Mouse (Mus musculus) myocyte (in vitro differentiated cells): ENCODE measurements at regions not wholly inside any gene's neighbourhood (a gene's known extent, or its start where the extent isn't known, plus 50 kb on each side); places are given as distances from the start of the nearest gene placed in this dataset.

Experiments
- H3K27me3 ChIP-seq: one replicate; pipeline ENCODE4 v1.6.1; 2011; ENCODE audit not compliant: control insufficient read depth, insufficient read depth, insufficient read length
- H3K36me3 ChIP-seq: one replicate; pipeline ENCODE4 v1.6.1; 2011; ENCODE audit not compliant: control insufficient read depth, insufficient read depth
- H3K4me2 ChIP-seq: one replicate; pipeline ENCODE4 v1.6.1; 2011; ENCODE audit warnings: low read depth, control low read depth
- H3K4me3 ChIP-seq: one replicate; pipeline ENCODE4 v1.5.1; 2011; ENCODE audit warnings: mild to moderate bottlenecking, control low read depth, moderate library complexity
- H3K79me2 ChIP-seq: one replicate; pipeline ENCODE4 v1.6.1; 2011; ENCODE audit not compliant: control insufficient read depth, insufficient read depth
- H3ac ChIP-seq: one replicate; pipeline ENCODE4 v1.6.1; 2011; ENCODE audit not compliant: control insufficient read depth, insufficient read length
- CEBPB ChIP-seq: IDR thresholded peaks from 2 replicates; pipeline ENCODE4 v1.6.1; 2011; ENCODE audit warnings: mild to moderate bottlenecking, moderate library complexity; ENCODE audit not compliant: poor library complexity, insufficient read depth, severe bottlenecking
- E2F4 ChIP-seq: IDR thresholded peaks from one replicate; pipeline ENCODE4 v1.6.1; 2011; ENCODE audit warnings: mild to moderate bottlenecking, control low read depth, moderate library complexity; ENCODE audit not compliant: insufficient read depth
- MAX ChIP-seq: IDR thresholded peaks from one replicate; pipeline ENCODE4 v1.6.1; 2011; ENCODE audit warnings: low read depth, mild to moderate bottlenecking, control low read depth
- MYOD1 ChIP-seq, 3 experiments: IDR thresholded peaks; one replicate each; pipeline ENCODE4 v1.6.1; 2011; ENCODE audit warnings: control low read depth in 2 of 3, low read depth in 2 of 3, mild to moderate bottlenecking in 2 of 3, moderate library complexity in 1 of 3; ENCODE audit not compliant: insufficient read length in 2 of 3, control insufficient read depth in 1 of 3
- MYOG ChIP-seq, 3 experiments: IDR thresholded peaks; one replicate each; pipeline ENCODE4 v1.6.1; 2011; ENCODE audit warnings: control low read depth in 2 of 3, low read depth in 2 of 3, mild to moderate bottlenecking in 2 of 3; ENCODE audit not compliant: insufficient read length in 2 of 3, control insufficient read depth in 1 of 3, insufficient read depth in 1 of 3
- POLR2A ChIP-seq: IDR thresholded peaks from one replicate; pipeline ENCODE4 v1.6.1; 2011; ENCODE audit warnings: low read depth, mild to moderate bottlenecking, control low read depth, moderate library complexity; ENCODE audit not compliant: insufficient read length
- POLR2AphosphoS2 ChIP-seq: IDR thresholded peaks from one replicate; pipeline ENCODE4 v1.6.1; 2011; ENCODE audit warnings: low read depth, control low read depth; ENCODE audit not compliant: insufficient read length
- REST ChIP-seq: IDR thresholded peaks from one replicate; pipeline ENCODE4 v1.6.1; 2011; ENCODE audit warnings: mild to moderate bottlenecking, control low read depth, moderate library complexity; ENCODE audit not compliant: insufficient read depth, insufficient read length
- SRF ChIP-seq: IDR thresholded peaks from one replicate; pipeline ENCODE4 v1.6.1; 2011; ENCODE audit warnings: low read depth; ENCODE audit not compliant: control insufficient read depth, insufficient read length
- TCF12 ChIP-seq: IDR thresholded peaks from one replicate; pipeline ENCODE4 v1.6.1; 2011; ENCODE audit warnings: mild to moderate bottlenecking, control low read depth; ENCODE audit not compliant: poor library complexity, insufficient read depth, severe bottlenecking
- TCF3 ChIP-seq: IDR thresholded peaks from one replicate; pipeline ENCODE4 v1.6.1; 2011; ENCODE audit warnings: low read depth, control low read depth; ENCODE audit not compliant: insufficient read length
- USF1 ChIP-seq: IDR thresholded peaks from one replicate; pipeline ENCODE4 v1.6.1; 2011; ENCODE audit warnings: low read depth, mild to moderate bottlenecking, control low read depth, moderate library complexity

DNA sequence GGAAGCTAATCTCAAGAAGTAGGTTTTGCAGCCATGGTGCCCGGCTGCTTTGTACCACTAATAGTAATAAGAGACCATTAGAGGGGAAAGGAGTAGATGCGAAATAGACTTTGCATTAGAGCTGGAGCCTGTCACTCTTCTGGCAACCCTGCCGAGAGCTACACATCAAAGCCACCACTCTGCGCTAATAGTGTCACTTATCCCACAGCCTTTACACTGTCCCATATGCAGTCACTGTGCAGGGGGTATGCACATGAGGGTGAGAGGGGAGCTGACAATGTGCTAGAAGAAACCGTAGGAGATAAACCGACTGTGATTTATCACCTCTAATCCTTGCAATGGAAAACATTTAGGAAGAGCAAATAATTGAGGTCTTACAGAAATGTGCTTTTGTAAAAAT is 522.2 kb downstream of the Cetn3 start:
- H3K4me3 ChIP-seq, result no peak overlapping the region
- H3K27me3 ChIP-seq, result no peaks in the 10 kb centered on the region
- H3K4me2 ChIP-seq, result no peak overlapping the region
- H3ac ChIP-seq, result no peak overlapping the region
- TF ChIP-seq REST (no peak), TCF12 (no peak), POLR2AphosphoS2 (no peak), SRF (no peak), USF1 (no peak)
- H3K36me3 ChIP-seq, result no peaks in the 10 kb centered on the region
- H3K79me2 ChIP-seq, result no peaks in the 10 kb centered on the region

DNA sequence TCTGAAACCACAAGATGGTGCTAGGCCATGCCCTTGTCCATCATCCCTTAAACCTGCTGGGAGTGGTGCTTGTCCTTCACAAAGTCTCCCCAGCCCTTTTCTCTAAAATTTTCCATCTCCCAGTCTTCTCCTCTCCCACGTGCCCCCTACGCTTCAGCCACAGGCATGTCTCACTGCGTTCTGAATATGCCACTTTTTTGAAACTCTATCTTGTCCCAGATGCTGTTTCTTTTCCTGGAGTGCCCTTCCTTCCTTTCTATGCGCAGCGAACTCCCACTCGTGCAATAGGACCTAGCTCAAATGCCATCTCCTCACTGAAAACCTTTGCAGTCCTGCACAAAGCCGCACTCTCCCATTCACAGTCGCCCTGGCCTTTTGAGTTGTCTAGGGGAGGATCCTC is 525.5 kb downstream of the Cetn3 start:
- Histone ChIP-seq H3ac (no peak overlapping the region), H3K36me3 (no peaks in the 10 kb centered on the region), H3K27me3 (no peaks in the 10 kb centered on the region), H3K79me2 (no peaks in the 10 kb centered on the region), H3K4me3 (no peak overlapping the region), H3K4me2 (no peak overlapping the region)
- no peak for TF ChIP-seq MYOD1 (IDR thresholded peaks at IDR 0.05; ENCODE audit: control insufficient read depth in 1 of 3, insufficient read length in 2 of 3, low read depth in 2 of 3)

DNA sequence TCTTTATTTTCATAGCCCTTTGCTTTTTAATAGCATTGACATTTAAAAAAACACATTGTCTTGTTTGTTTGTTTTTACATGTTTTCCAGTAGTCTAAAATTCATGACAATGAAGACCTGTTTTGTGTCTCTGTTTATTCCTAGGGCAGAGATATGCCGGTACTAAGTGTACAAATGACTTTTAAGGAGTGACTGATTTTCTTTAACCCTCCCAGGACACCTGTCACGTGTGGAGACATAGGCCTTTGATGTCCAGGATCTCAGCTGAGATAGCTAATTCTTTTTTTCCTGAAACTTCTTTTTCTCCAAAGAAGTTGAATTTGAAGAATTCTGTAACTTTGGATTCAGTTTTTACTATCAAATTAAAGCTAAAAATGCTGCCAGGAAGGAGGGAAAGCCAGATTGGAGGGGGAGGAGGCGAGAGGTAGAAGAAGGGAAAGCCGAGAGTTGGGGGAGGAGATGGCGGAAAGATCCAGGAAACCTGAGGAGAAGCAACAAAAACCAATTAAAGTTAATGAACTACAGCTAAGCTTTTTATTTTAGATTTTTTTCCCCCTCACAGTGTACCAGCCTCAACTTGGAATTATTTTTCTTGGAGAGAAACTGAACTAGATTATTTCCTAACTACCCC is 533.8 kb downstream of the Cetn3 start:
- no peaks in the 10 kb centered on the region for H3K79me2 ChIP-seq
- H3K36me3 ChIP-seq, result no peaks in the 10 kb centered on the region
- H3K4me2 ChIP-seq, result no peak overlapping the region
- no peak overlapping the region for H3K4me3 ChIP-seq
- no peaks in the 10 kb centered on the region for H3K27me3 ChIP-seq
- TF ChIP-seq REST, result no peak
- no peak overlapping the region for H3ac ChIP-seq

DNA sequence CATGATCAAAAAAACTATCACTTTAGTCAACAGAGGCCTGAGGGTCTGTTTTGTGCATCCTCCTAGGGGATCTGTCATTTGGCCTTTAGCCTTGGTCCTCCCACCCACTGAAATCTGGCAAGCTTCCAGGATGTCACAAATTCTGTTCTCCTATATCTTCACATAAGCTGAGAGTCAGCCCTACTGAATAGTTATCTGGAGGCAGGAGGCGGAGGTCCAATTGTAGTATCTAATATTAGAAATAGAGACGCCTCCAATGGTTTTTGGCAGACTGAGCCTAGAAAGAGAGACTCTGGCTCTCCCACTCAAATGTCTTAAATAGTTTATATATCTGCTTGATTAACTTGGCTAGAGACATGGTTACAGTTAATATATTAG is 534.3 kb downstream of the Cetn3 start:
- Histone ChIP-seq H3K36me3 (no peaks in the 10 kb centered on the region), H3K27me3 (no peaks in the 10 kb centered on the region), H3K79me2 (no peaks in the 10 kb centered on the region), H3ac (no peak overlapping the region), H3K4me2 (no peak overlapping the region), H3K4me3 (no peak overlapping the region)
- TF ChIP-seq MYOG (IDR thresholded peaks at IDR 0.05; ENCODE audit: control insufficient read depth in 1 of 3, insufficient read depth in 1 of 3, insufficient read length in 2 of 3, low read depth in 2 of 3), result no peak
- no peak for TF ChIP-seq MAX
- no peak for TF ChIP-seq CEBPB
- TF ChIP-seq POLR2A, result no peak
- no peak for TF ChIP-seq TCF3
- no peak for TF ChIP-seq TCF12
- TF ChIP-seq POLR2AphosphoS2, result no peak
- TF ChIP-seq REST, result no peak
- TF ChIP-seq E2F4, result no peak
- no peak for TF ChIP-seq MYOD1 (IDR thresholded peaks at IDR 0.05; ENCODE audit: control insufficient read depth in 1 of 3, insufficient read length in 2 of 3, low read depth in 2 of 3)
- TF ChIP-seq SRF, result no peak
- no peak for TF ChIP-seq USF1

DNA sequence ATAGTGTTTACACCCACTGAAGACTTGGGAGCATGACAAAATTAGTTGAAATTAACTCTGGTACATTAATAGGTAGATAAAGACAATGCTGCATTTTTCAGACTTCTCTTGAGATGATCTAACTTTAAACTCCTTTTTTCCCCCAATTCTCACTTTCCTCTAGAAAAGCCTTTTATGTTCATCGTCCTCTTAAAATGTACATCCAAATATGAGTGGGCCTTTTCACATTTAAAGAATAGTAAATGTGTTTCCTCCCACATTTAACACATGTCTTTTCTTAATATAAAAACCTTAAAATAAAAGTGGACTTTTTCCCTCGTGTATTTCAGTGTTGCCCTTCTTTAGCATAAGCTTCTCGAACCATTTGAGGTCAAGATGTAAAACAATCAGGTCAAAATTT is 535.5 kb downstream of the Cetn3 start:
- H3K27me3 ChIP-seq, result no peaks in the 10 kb centered on the region
- no peaks in the 10 kb centered on the region for H3K36me3 ChIP-seq
- H3K79me2 ChIP-seq, result no peaks in the 10 kb centered on the region
- H3K4me2 ChIP-seq, result no peak overlapping the region
- no peak overlapping the region for H3ac ChIP-seq
- H3K4me3 ChIP-seq, result no peak overlapping the region
- TF ChIP-seq POLR2A (no peak), MYOG (IDR thresholded peaks at IDR 0.05; ENCODE audit: control insufficient read depth in 1 of 3, insufficient read depth in 1 of 3, insufficient read length in 2 of 3, low read depth in 2 of 3) (no peak), USF1 (no peak), MYOD1 (IDR thresholded peaks at IDR 0.05; ENCODE audit: control insufficient read depth in 1 of 3, insufficient read length in 2 of 3, low read depth in 2 of 3) (no peak), POLR2AphosphoS2 (no peak), SRF (no peak)

DNA sequence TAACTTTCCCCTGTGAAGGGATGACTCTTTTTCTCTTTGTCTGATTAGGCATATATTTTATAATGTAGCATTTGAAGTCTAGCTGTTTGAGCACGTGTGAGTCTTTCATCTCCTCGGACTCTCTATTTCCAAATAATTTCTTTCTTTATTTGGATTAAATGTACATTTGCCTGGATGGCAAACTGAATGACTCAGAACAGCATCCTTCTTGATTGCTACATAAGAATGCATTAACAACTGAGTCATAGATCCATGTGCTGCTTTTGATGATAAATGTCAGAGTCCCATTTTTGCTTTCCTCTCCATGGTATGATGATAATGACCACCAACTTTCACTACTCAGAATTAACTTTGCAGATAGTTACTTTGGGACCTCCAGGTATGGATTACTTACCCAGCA is 571.5 kb downstream of the Cetn3 start:
- TF ChIP-seq CEBPB (peak; percentile 58; the same call in 1 of the 2 replicates), MYOG (IDR thresholded peaks at IDR 0.05; ENCODE audit: control insufficient read depth in 1 of 3, insufficient read depth in 1 of 3, insufficient read length in 2 of 3, low read depth in 2 of 3) (no peak), TCF3 (no peak), POLR2A (no peak), POLR2AphosphoS2 (no peak), USF1 (no peak), TCF12 (no peak)
- Histone ChIP-seq H3K4me2 (no peak overlapping the region), H3K27me3 (no peaks in the 10 kb centered on the region), H3K79me2 (no peaks in the 10 kb centered on the region), H3K4me3 (no peak overlapping the region), H3K36me3 (no peaks in the 10 kb centered on the region), H3ac (no peak overlapping the region)
